Mouse (Mus musculus) heart, adult 11 months (tissue): ENCODE results near the gene Cfap221.

Experiments used
- DNase-seq: peaks from one replicate; pipeline ENCODE4 v3.0.0; 2022

Cfap221 gene

DNA sequence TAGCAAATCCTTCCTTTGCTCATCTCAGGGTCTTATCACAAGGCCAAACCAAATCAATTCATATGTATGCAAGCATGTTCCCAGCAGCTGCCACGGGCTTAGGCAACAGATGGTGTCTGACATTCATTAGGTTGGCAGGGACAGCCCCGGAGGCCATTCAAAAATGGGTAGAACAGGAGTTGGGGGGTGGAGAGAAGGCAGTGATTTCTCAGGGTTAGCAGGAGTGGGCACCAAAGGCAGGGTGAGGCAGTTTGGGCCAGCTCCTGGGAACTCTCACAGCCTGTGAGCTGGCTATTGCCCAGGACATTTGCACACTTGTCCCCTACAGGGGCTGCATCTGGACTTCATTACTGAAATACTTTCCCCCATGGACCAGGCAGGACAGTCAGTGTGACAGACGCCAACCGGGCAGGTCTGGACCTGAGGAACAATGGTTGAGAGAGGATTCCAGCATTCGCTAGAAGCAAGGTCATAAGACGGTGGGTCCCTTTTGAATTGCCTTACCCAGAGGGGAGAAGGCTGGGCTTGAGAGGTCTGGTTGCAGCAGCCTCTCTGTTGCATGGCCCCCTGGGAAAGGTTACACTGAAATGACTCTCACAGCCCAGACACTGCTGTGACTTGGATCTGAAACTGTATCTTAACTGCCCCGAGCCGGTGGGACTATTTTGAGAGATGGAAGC is 94.3 kb downstream of the Cfap221 start:
- DNase-seq = peak; percentile 82

DNA sequence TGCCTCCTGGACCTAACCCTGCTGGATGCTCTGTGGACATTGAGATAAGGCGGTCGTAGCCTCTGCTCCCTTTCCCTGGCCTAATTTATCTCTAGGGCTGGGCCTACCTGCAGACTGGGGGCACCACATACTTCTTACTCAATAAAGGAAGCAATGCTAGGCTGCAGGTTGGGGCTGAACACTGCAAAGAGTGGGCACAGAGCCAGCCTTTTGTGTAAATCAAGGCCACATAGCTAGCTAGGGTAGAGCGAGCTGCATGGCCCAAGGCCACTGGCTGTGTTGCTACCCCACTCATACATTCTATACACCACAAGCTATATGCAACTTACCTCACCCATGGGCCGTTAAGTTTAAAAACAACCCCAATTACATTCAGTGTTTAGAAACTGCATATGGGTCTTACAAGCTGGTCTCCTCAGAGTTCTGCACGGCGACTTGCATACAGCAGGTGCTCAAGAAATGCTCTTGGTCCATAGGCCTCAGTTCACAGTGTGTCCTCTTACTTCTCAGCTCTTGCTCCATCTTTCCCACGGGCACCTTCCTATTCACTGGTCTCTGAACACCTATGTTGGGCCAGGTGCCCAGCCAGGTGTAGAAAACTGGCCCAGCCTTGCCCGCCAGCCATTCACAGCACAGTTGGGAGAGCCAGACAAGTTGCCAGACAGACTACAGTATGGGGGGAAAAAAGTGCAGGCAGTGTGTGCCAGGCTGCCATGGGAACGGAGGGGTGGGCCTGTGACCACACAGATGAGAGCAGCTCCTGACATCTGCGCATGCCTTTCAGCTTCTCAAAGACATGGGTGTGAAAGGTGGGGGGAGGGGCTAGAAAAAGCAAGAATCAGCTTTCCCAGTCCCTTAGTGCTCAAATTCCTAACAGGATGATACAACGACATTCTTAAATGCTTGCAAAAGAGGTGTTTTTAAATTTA is 97.6 kb downstream of the Cfap221 start:
- DNase-seq = no peak

GRCm38 (mm10) chr1:119894936-119895335 is 102.1 kb downstream of the Cfap221 start:
- peak; percentile 92 for DNase-seq

DNA sequence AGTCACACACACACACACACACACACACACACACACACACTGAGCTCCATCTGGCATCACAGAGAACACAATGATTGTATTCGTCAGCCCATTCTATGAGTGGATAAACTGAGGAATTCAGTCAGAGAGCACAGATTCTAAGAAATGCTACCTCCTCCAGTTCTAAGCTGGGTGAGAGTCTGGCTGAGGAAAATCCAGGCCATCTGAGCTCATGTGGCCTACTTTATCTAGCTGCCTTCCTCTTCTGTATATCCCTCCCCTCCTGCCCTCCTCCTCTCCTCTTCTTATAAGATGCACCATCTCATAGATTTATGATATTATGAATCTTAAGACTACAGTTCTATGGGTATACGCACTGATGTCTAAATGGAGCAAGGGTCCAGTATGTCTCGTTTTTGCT is 103.4 kb downstream of the Cfap221 start:
- DNase-seq = no peak

- no peak for DNase-seq
These were observed 104.1 kb downstream of the Cfap221 start for GRCm38 (mm10) chr1:119892933-119893332.

DNA sequence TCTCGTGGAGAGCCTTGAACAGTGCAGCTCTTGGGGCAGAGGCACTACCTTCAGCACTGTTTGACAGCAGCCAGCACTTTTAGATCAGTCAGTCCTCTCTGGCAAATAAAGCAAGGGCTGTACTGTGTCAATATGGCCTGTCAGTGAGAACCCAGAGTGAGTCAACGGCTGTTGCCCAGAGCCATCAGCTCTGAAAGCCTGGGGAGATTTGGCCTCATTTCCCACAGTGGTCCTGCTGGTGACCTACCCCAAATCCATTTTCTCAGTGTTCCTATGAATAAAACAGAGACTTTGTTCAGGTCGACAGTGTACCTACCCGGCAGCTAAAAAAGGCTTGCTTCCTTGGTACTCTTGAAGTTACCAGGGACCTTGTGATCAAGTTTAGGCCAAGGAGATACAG is 105.2 kb downstream of the Cfap221 start:
- no peak for DNase-seq

GRCm38 (mm10) chr1:119891149-119891548 is 105.9 kb downstream of the Cfap221 start:
- DNase-seq = peak; percentile 66

DNA sequence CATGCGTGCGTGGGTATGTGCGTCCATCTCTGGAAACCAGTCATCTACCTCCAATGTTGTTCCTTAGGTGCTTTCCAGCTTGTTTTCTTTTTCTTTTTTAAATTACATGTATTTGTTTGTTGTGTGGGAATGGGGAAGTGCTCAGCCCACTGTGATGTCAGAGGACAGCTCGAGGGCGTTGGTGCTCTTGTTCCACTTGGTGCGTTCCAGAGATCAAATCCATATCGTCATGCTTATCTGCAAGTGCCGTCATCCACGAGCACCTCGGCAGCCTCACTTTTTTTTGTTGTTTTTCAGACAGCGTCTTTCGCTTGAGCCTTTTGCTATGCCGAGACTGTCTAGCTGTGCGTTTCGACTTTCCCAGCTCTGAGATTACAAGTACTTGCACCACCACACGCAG is 107.7 kb downstream of the Cfap221 start:
- no peak for DNase-seq

DNA sequence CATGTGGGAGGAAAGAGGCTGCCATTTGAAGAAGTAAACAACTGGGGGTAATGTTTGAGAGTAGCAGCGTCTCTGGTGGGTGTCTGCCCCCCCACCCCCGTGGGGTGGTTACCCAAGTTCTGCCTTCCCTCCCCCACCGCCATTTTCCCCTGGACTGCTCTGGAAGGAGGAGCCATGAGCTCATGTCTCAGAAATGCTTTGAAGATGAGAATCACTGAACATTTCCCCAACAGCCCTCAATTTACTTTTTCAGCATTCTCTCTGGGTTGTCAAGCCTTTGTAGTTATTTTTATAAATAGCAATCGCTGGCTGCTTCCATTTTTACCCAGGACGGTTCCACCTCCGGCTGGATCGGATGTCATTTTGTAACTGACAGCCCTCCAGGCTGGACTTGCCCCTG is 110.7 kb downstream of the Cfap221 start:
- DNase-seq = no peak

- no peak for DNase-seq
These were observed 112.8 kb downstream of the Cfap221 start for GRCm38 (mm10) chr1:119884272-119884671.

GRCm38 (mm10) chr1:119878909-119879308 is 118.1 kb downstream of the Cfap221 start:
- peak; percentile 90 for DNase-seq

DNA sequence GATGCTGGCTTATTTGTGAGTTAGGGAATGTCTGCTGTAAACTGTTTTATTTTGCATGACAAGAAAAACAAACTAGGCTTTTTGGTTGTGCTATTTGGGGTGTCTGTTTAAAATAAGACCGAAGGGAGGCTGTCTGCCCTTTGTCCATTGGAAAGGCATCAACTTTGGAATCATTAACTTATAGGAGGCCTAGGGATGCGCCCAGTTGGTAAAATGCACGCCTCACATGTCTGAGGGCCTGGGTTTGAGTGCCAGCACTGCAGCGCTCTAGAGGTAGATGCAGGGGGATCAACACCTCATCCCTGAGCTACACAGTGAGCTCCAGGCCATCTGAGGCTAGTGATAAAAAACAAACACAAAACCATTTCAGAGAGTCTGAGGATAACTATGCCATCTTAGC is 119.6 kb downstream of the Cfap221 start:
- DNase-seq = no peak
